Mouse (Mus musculus) testis, adult 2 months (tissue): Measurements from ENCODE around the gene Atp8a2. TPM values are rescaled to one million over a fixed set of nuclear protein-coding genes. Genes with fewer than 3 reads are reported as not detected.

Source experiments
- H3K27ac ChIP-seq: fragments of 200-500 bp; 2 replicates; pipeline ENCODE4 v1.5.1; 2012; ENCODE audit warnings: low read depth, low read length; ENCODE audit not compliant: control insufficient read depth, insufficient read depth
- H3K27me3 ChIP-seq: fragments of 200-500 bp; 2 replicates; pipeline ENCODE4 v1.6.1; 2012; ENCODE audit warnings: mild to moderate bottlenecking, low read length, moderate library complexity; ENCODE audit not compliant: control insufficient read depth, insufficient read depth
- H3K36me3 ChIP-seq: fragments of 200-500 bp; 2 replicates; pipeline ENCODE4 v1.6.1; 2012; ENCODE audit warnings: mild to moderate bottlenecking, low read length; ENCODE audit not compliant: control insufficient read depth, insufficient read depth
- H3K4me1 ChIP-seq: fragments of 200-500 bp; 2 replicates; pipeline ENCODE4 v1.6.1; 2012; ENCODE audit warnings: low read length; ENCODE audit not compliant: control insufficient read depth, insufficient read depth
- H3K4me3 ChIP-seq: fragments of 200-500 bp; 2 replicates; pipeline ENCODE4 v1.5.1; 2012; ENCODE audit warnings: low read depth, mild to moderate bottlenecking, low read length, moderate library complexity, mixed read lengths; ENCODE audit not compliant: control insufficient read depth
- CTCF ChIP-seq: fragments of 200-500 bp; IDR thresholded peaks from 2 replicates; pipeline ENCODE4 v1.5.1; 2012; ENCODE audit warnings: low read depth, mild to moderate bottlenecking, inconsistent platforms, low read length, moderate library complexity; ENCODE audit not compliant: control insufficient read depth, insufficient read depth, insufficient replicate concordance
- POLR2A ChIP-seq: fragments of 200-500 bp; IDR thresholded peaks from 2 replicates; pipeline ENCODE4 v1.6.1; 2012; ENCODE audit warnings: low read depth, mild to moderate bottlenecking, inconsistent platforms, low read length, moderate library complexity; ENCODE audit not compliant: control insufficient read depth
- polyA plus RNA-seq: library from polyadenylated mRNA; depleted of rRNA; stranded (reverse); fragments of >200 nt; gene quantifications from 2 replicates; pipeline ENCODE4 v1.2.3, GENCODE M21; 2012

Atp8a2 gene
- polyA plus RNA-seq, 1 experiment, result 18.8 TPM

DNA sequence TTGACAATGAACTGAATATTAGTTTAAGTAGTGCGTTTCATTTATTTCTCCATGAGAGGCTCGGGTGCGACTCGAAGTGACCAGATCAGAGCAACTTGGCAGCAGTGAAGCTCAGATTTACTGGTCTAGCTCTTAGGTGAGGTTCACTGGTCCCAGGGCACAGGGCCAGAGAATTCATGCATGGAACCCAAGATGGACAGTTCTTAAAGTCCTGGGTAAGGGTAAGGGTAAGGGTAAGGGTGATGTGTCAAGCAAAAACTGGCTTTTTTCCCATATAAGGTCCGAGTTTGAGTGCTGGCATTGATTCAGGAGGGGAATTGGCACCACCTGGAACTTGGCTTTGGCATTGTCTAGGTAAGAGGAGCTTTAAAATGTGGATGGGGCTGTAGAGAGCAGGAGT lies 305.5 kb downstream of the Atp8a2 start:
- TF ChIP-seq CTCF (no peak), POLR2A (no peak)
- Histone ChIP-seq H3K27ac (no peak overlapping the region), H3K4me1 (no peaks in the 10 kb centered on the region), H3K4me3 (no peak overlapping the region), H3K27me3 (no peaks in the 10 kb centered on the region), H3K36me3 (no peaks in the 10 kb centered on the region)

DNA sequence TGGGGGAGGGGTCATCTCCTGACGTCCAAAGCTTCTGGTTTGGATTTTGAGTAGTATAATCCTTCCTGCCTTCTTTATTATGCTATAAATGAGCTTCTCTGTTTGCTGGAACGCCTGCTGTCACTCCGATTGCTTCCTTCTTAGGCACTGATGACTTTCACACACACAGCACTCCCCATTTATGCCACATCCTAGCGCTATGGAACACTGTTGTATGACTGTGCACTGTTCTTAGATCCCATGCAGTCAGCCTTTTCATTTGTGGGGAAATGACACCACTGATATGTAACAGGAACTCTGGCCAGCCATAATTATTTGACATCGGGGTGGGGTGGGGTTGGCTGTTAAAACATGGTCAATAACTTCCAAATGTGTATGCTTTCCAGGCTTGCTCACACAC lies 306.2 kb downstream of the Atp8a2 start:
- H3K4me1 ChIP-seq, result no peaks in the 10 kb centered on the region
- no peaks in the 10 kb centered on the region for H3K27me3 ChIP-seq
- H3K27ac ChIP-seq, result no peak overlapping the region
- TF ChIP-seq POLR2A, result no peak
- TF ChIP-seq CTCF, result no peak
- H3K4me3 ChIP-seq, result no peak overlapping the region
- no peaks in the 10 kb centered on the region for H3K36me3 ChIP-seq

DNA sequence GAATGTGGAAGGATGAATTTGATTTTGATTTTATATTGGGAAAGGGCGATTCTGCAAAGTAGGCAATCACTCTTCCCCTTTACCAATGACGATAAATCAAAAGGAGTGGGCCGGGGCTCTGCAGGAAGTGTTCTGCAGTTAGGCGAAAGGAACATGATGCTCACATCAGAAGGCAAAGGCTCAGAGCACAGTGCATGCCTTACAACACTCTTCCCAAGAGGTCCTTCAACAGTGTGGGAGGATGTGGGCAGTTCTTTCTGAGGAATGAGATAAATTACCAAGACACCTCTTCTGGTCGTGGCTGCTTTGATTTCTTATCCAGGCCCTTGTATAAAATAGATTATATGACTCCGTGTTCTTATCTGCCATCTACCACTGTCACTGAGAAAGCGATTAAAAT lies 306.9 kb downstream of the Atp8a2 start:
- H3K36me3 ChIP-seq, result no peaks in the 10 kb centered on the region
- no peak overlapping the region for H3K4me3 ChIP-seq
- no peaks in the 10 kb centered on the region for H3K4me1 ChIP-seq
- no peak overlapping the region for H3K27ac ChIP-seq
- no peak for TF ChIP-seq CTCF
- no peak for TF ChIP-seq POLR2A
- no peaks in the 10 kb centered on the region for H3K27me3 ChIP-seq

DNA sequence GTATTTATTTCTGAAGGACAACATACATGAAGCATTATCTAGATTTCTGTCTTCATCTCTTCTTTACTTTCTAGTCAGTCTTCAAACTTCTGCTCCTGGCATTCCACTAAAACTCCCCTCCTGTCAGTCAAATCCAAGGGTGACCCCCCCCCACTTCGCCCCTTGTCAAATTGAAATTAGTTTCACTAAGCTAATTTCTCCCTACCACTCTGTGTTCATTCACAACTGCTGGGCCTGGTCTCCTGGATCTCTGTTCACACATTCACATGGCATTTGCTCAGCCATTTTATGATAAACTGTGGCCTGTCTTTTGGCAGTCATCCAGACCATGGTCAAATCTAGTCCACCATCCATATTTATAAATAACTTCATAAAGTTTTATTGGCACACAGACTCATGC lies 308.5 kb downstream of the Atp8a2 start:
- no peak overlapping the region for H3K27ac ChIP-seq
- H3K27me3 ChIP-seq, result no peaks in the 10 kb centered on the region
- H3K4me3 ChIP-seq, result no peak overlapping the region
- no peak for TF ChIP-seq CTCF
- no peak for TF ChIP-seq POLR2A
- H3K4me1 ChIP-seq, result no peaks in the 10 kb centered on the region; the same call in 1 of the 2 replicates
- H3K36me3 ChIP-seq, result no peaks in the 10 kb centered on the region

DNA sequence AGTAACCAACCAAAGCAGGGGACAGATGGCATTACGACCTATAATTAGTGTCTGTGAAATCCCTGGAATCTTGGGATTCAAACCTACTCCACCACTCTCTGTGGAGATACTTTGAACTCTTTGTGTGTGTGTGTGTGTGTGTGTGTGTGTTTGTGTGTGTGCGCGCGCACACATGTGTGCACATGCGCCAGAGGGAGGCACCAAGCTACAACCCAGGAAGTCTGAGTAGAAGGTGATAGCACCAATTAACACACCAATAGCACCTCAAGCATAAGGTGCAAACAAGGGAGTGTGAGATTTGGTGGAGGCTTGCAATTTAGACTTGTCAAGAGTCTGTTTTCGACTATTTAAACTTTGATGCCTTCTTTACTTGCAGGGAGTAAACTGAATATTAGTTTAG lies 308.9 kb downstream of the Atp8a2 start:
- H3K27me3 ChIP-seq, result no peaks in the 10 kb centered on the region
- H3K36me3 ChIP-seq, result no peaks in the 10 kb centered on the region
- no peaks in the 10 kb centered on the region; the same call in 1 of the 2 replicates for H3K4me1 ChIP-seq
- H3K4me3 ChIP-seq, result no peak overlapping the region
- H3K27ac ChIP-seq, result no peak overlapping the region
- TF ChIP-seq CTCF (no peak), POLR2A (no peak)

DNA sequence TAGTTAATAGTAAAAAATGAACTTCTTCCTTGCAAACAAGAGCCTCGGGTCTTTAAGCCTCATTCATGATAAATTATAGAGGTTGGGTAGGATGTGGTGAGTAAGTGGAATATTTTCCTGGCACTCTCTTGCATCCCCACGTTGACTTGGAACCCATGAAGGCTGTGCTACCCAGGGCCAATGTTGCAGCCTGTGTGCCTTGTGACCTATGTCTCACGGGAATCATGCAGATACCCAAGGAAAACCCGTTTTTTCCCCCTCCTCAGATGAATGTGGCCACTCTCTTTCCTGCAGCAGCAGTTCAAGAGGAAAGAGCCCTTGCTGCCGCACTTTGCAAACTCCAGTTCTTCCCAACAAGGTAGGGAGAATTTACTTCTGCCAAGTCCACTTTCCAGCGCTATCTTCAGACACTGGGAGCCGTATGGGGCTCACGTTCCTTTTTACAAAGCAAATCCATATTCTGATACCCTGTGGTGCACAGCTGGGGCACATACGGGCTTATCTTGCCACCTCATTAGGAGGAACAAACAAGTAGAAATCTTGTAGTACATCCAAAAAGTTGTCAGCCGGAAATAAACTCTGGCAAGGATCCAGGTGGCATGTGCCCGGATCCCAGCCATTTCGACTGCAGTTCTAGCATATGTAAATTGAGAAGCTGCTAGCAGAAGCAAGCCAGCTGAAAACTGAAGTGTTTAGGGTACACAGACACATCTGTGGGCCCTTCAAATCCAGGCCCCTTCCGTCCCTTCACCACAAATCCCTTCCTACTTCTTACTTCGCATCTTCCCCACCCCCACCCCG lies 309.7 kb downstream of the Atp8a2 start:
- H3K4me1 ChIP-seq, result no peaks in the 10 kb centered on the region; the same call in 1 of the 2 replicates
- no peak overlapping the region for H3K27ac ChIP-seq
- no peaks in the 10 kb centered on the region for H3K36me3 ChIP-seq
- H3K27me3 ChIP-seq, result no peaks in the 10 kb centered on the region
- TF ChIP-seq CTCF (no peak), POLR2A (no peak)
- no peak overlapping the region for H3K4me3 ChIP-seq

DNA sequence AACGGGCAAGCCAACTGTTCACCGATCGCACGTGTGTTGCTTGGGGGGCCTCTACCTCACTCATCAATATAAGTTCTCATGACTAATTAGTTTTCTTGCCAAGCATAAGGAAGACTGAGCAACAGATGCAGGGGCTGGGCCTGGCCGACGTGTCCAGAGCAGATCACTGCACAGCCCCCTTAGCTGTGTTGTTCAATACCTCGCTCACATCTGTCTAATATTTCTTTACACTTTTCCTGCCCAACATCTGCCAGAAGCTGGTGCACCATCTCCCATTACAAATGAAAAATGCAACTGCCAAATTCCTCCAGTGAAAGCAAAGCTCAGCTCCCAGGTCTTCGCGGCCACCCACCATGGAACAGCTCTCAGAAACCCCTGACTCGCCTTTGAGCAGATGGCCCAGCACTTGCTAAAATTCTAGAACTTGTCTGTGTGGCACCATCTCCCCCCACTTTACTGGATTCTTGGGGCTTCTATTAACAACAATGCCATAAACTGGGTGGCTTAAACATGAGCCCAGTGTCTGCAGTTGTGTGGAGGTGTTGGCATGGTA lies 313.4 kb downstream of the Atp8a2 start:
- TF ChIP-seq CTCF, result no peak
- TF ChIP-seq POLR2A, result no peak
- no peaks in the 10 kb centered on the region for H3K27me3 ChIP-seq
- H3K4me1 ChIP-seq, result no peaks in the 10 kb centered on the region; the same call in 1 of the 2 replicates
- no peaks in the 10 kb centered on the region for H3K36me3 ChIP-seq
- H3K4me3 ChIP-seq, result no peak overlapping the region
- H3K27ac ChIP-seq, result no peak overlapping the region
